Mouse (Mus musculus) thymus, adult 2 months (tissue): ENCODE results near the gene Hoxc11. TPM values are rescaled to one million over a fixed set of nuclear protein-coding genes. Genes with fewer than 3 reads are reported as not detected.

Experiments
- DNase-seq: peaks from one replicate; pipeline ENCODE4 v3.0.0; 2021
- H3K27ac ChIP-seq: fragments of 200-500 bp; 2 replicates; pipeline ENCODE4 v1.5.1; 2012; ENCODE audit warnings: low read length, control low read depth; ENCODE audit not compliant: control insufficient read depth, insufficient read depth
- H3K27me3 ChIP-seq: fragments of 200-500 bp; 2 replicates; pipeline ENCODE4 v1.6.1; 2012; ENCODE audit warnings: mild to moderate bottlenecking, low read length, moderate library complexity, mixed read lengths; ENCODE audit not compliant: control insufficient read depth, insufficient read depth
- H3K36me3 ChIP-seq: fragments of 200-500 bp; 2 replicates; pipeline ENCODE4 v1.6.1; 2012; ENCODE audit warnings: mild to moderate bottlenecking, low read length, moderate library complexity; ENCODE audit not compliant: control insufficient read depth, insufficient read depth
- H3K4me1 ChIP-seq: fragments of 200-500 bp; replicated peaks from 2 replicates; pipeline ENCODE4 v1.6.1; 2012; ENCODE audit warnings: low read length; ENCODE audit not compliant: control insufficient read depth, insufficient read depth
- H3K4me3 ChIP-seq: fragments of 200-500 bp; 2 replicates; pipeline ENCODE4 v1.5.1; 2012; ENCODE audit warnings: mild to moderate bottlenecking, low read length, control low read depth, moderate library complexity; ENCODE audit not compliant: control insufficient read depth, insufficient read depth
- CTCF ChIP-seq: fragments of 200-500 bp; IDR thresholded peaks from 2 replicates; pipeline ENCODE4 v1.5.1; 2012; ENCODE audit warnings: mild to moderate bottlenecking, control low read depth, low read length, moderate library complexity, borderline replicate concordance; ENCODE audit not compliant: control insufficient read depth, poor library complexity, insufficient read depth; ENCODE audit errors: extremely low read depth
- POLR2A ChIP-seq: fragments of 200-500 bp; IDR thresholded peaks from 2 replicates; pipeline ENCODE4 v1.6.1; 2012; ENCODE audit warnings: mild to moderate bottlenecking, low read length, control low read depth, moderate library complexity; ENCODE audit not compliant: control insufficient read depth, poor library complexity, insufficient read depth; ENCODE audit errors: extremely low read depth
- WGBS: fragments of 180-500 bp; shearing (Covaris S2); methylation state at CpG from one replicate; pipeline ENCODE4 v1.1.7; 2018; 5-methylcytosine and 5-hydroxymethylcytosine counted together
- polyA plus RNA-seq: library from polyadenylated mRNA; depleted of rRNA; stranded (reverse); fragments of >200 nt; gene quantifications from 2 replicates; pipeline ENCODE4 v1.2.3, GENCODE M21; 2012

Gene Hoxc11
- polyA plus RNA-seq, 1 experiment, result 0.66 TPM

DNA sequence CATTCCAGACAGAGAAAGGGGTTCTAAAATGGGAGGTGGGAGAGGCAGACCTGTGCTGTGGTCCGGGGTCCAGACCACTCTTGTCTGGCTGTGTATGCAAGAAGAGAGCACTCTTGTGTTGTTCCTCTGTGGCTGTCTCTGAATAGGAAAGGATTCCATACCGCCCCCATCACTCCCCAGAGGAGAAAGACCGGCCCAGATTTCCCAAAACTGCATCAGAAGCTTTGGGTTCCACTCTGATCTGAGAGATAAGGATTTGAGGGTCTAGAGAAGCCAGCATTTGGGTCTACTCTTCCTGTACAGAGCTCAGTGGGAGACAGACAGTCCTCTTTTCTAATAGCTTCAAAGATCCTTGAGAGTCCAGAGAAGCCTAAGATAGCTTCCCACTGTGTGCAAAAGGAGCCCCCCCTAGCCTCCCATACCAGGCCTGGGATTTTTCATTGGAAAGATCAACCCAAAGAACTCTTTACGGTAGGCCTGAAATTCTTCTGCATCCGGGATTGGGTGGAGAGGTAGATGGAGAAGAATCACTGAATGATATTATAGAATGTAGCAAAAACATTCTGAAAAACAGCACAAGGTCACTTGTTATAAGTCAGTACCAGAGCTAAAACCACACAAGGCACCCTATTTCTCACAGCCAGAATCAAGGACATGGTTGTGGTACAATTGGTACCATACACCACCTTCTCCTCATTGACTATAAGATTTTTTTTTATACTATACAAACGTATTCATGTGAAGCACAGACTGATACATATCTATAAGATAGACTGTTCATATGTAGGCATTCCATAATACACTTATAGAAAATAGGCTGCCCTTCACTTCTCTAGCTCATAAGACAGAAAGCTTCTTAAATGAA is 31.4 kb upstream of the Hoxc11 start:
- peaks cover 22% of the 10 kb centered on the region for H3K27me3 ChIP-seq

DNA sequence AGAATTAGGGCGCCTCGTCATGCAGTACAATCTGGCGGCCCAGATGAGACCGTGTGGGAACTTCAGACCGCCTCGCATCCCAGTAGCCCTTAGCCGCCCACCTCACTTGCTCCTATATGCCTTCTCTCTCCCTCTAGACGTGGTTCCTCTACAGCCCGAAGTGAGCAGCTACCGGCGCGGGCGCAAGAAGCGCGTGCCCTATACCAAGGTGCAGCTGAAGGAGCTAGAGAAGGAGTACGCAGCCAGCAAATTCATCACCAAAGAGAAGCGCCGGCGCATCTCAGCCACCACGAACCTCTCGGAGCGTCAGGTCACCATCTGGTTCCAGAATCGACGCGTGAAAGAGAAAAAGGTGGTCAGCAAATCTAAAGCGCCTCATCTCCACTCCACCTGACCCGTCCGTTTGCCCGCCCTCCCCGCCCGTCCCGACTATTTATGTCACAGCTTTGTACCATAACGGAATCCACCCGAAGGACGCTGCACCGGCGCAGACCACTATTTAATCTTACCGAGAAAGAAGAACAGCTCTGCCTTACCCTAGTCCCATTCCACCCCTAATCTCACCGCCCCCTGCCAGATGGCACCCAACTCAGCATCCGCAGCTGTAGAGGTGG is 27.1 kb upstream of the Hoxc11 start:
- Histone ChIP-seq H3K27ac (no peak overlapping the region), H3K4me1 (no peaks in the 10 kb centered on the region), H3K36me3 (no peaks in the 10 kb centered on the region), H3K4me3 (no peak overlapping the region), H3K27me3 (peaks cover 7% of the 10 kb centered on the region)
- whole genome bisulfite sequencing, result 6% methylated on average over 40 of the region's 40 CpGs
- TF ChIP-seq POLR2A (no peak), CTCF (no peak)
- no peak for DNase-seq

More for the DNA sequence above, 31.4 kb upstream of the Hoxc11 start:
- 19% methylated on average over 6 of the region's 6 CpGs for WGBS
- Histone ChIP-seq H3K4me3 (no peak overlapping the region), H3K27ac (no peak overlapping the region), H3K36me3 (no peaks in the 10 kb centered on the region), H3K4me1 (no peaks in the 10 kb centered on the region)
- no peak for DNase-seq
- TF ChIP-seq POLR2A (no peak), CTCF (no peak)

DNA sequence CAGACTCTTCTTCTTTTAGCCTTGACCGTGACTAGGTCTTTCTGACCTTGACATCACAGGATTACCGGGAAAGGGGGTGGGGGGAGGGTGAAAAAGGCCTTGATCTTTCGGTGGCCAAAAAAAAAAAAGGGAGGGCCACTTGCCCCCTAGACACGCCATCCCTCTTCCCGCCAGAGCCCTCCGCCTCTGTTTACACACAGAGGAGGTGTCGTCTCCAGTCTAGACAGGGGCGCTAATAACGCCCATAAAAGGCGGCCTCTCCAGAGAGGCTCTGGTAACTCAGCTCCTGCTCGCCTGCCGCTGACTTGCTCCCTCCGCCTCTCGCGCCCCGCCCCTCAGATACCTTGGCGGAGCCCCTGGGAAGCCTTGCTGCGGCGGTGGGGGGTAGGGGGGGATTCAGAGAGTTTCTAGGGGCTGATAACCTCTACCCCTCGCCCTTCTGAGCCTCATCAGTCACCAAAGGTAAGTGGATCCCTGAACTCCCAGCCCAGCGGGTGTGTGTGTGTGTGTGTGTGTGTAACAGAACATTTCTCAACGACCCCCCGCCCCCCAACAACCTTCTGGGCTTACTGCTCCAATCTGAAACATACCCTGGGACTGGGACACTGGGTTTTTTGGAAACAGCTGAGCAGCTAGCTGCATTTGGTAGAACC is 22.4 kb upstream of the Hoxc11 start:
- no peak for TF ChIP-seq CTCF
- no peak for TF ChIP-seq POLR2A
- WGBS, result 8% methylated on average over 23 of the region's 23 CpGs
- Histone ChIP-seq H3K4me1 (no peaks in the 10 kb centered on the region), H3K4me3 (no peak overlapping the region), H3K27ac (no peak overlapping the region), H3K36me3 (no peaks in the 10 kb centered on the region), H3K27me3 (peaks cover 17% of the 10 kb centered on the region)
- DNase-seq, result no peak

DNA sequence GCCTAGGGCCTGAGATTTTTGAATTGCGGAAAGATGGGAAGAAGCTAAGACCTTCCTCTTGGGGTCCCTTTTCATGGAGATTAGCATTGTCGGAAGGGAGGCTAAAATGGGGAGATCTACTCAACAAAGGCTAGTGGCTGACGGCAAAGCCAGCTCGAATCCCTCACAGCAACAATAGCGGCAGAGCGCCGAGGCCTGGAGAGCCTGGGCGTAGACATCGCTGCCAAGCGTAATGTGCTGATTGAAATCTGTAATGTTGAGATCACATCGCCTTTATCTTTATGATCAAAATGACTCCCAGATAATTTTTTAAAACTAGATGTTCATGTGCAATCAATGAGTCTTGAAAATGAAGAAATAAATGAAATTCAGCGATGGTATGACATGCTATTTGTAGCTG is 19.8 kb upstream of the Hoxc11 start:
- Histone ChIP-seq H3K36me3 (no peaks in the 10 kb centered on the region), H3K27me3 (peaks cover 32% of the 10 kb centered on the region), H3K4me1 (no peaks in the 10 kb centered on the region), H3K4me3 (no peak overlapping the region), H3K27ac (no peak overlapping the region)
- 11% methylated on average over 12 of the region's 12 CpGs for WGBS
- TF ChIP-seq CTCF (no peak), POLR2A (no peak)
- DNase-seq, result no peak

DNA sequence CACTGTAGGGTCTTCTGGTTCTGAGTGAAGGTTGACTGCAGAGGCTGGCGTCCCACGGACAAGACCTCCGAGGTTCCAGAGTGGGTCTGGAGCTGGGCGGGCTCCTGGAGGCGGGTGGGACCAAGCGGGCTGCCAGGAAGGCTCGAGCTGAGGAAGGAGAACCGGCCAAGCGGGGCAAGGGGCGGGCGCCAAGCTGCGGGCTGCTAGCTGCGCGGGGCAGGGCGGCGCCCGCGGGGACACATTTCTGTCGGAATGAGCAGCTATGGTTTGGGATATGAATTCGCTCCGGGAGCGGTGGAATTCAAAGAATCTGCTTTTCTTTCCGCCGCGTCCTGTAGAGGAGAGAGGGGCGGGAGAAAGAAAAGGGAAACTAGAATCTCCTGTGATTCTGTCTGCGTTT is 19.3 kb upstream of the Hoxc11 start:
- TF ChIP-seq POLR2A (no peak), CTCF (no peak)
- Histone ChIP-seq H3K36me3 (no peaks in the 10 kb centered on the region), H3K4me3 (no peak overlapping the region), H3K4me1 (no peaks in the 10 kb centered on the region), H3K27me3 (peaks cover 33% of the 10 kb centered on the region), H3K27ac (no peak overlapping the region)
- WGBS, result 6% methylated on average over 27 of the region's 27 CpGs
- DNase-seq, result no peak

DNA sequence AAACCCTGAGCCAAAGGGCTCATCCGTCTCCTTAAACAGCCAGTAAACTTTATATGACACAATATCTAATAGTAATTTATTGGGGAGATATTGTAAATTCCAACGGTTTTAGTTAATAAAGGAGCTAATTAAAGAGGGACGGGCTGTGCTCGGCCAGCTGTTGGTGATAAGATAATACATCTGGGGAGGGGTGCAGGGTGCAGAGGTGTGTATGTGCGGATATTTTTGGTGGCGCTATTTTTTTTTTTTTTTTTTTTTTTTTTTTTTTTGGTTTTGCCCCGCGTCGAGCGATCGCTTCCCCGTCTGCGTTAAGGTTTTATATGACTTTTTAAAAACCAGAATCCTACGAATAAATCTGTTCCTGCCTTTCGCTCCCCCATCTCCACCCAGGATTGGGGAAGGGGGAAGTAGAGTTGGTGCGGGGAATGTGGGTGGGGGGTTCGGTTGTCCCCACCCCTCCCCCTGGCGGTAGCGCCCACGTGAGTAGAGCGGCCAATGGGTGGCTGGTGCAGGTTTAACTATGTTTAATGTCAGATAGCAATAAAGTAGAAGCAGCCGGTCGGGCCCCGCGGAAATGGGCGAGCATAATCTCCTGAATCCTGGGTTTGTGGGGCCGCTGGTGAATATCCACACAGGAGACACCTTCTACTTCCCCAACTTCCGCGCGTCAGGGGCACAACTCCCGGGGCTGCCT is 17.8 kb upstream of the Hoxc11 start, which contains the start of gene Hoxc12:
Hoxc12 (plus strand) TSS at position 479 of the 694 bp plus-strand sequence.
- WGBS, result 9% methylated on average over 31 of the region's 31 CpGs
- no peak for TF ChIP-seq POLR2A
- no peak for TF ChIP-seq CTCF
- DNase-seq, result no peak
- Histone ChIP-seq H3K4me1 (no peaks in the 10 kb centered on the region), H3K27me3 (peaks cover 39% of the 10 kb centered on the region), H3K27ac (no peak within 1 kb of the TSS), H3K4me3 (no peak within 1 kb of the TSS), H3K36me3 (no peaks in the 10 kb centered on the region)
